Mouse (Mus musculus): ENCODE results near the gene Asz1.

DNA sequence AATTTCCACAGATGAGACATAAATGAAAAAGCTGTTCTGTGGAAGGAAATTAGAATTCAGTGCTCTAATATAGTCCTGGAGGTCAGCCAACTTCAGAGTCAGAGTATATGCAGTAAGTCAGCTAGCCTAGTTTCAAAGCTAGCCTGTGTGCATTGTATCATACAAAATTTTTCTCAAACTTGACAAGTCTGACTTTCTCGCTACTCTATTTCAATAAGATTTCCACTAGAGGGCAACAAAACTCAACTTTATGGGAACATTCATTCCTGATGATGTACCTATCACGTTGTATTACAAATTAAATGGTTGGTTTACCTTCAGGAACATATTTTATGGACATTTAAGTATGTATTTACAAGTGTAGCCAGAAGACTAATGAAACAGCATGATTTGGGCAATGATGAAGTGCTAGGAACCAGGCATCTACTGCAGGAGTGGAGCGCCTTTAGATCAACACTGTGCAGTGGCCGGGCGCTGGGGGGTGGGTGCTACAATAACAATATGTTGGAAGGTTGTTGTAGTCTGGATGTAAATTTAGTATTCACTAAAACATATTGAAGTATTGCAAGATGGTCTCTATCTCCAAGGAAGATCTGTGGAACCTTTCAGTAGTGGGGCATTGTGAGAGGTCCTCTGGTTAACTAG is 21.6 kb downstream of the Asz1 start:
- TF ChIP-seq CTCF (IDR thresholded peaks at IDR 0.05; ENCODE audit: low read depth, low read length) (no peak), EP300 (IDR thresholded peaks at IDR 0.05; ENCODE audit: insufficient read depth, low read depth, low read length) (no peak)

All from ES-Bruce4 (cell line).